Mouse (Mus musculus) hindbrain, embryonic 16.5 days (tissue): ENCODE measurements around the gene Erc1. TPM values are rescaled to one million over a fixed set of nuclear protein-coding genes. Genes with fewer than 3 reads are reported as not detected.

ENCODE experiments used
- ATAC-seq: fragments of 200-750 bp; cut with Nextera tagmentation; 2 replicates; pipeline ENCODE4 v1.8.0; 2017; ENCODE audit warnings: moderate TSS enrichment, moderate library complexity
- H3K27ac ChIP-seq: fragments of 300-500 bp; sonication (generic); 2 replicates; pipeline ENCODE4 v1.5.1; 2014; ENCODE audit warnings: low read depth, mild to moderate bottlenecking, control low read depth, low read length, moderate library complexity
- H3K27me3 ChIP-seq: fragments of 300-500 bp; sonication (generic); replicated peaks from 2 replicates; pipeline ENCODE4 v1.6.1; 2014; ENCODE audit warnings: low read length; ENCODE audit not compliant: control insufficient read depth, insufficient read depth
- H3K36me3 ChIP-seq: fragments of 300-500 bp; sonication (generic); 2 replicates; pipeline ENCODE4 v1.6.1; 2014; ENCODE audit warnings: mild to moderate bottlenecking, low read length, moderate library complexity, mixed read lengths; ENCODE audit not compliant: control insufficient read depth, insufficient read depth
- H3K4me1 ChIP-seq: fragments of 300-500 bp; sonication (generic); 2 replicates; pipeline ENCODE4 v1.6.1; 2014; ENCODE audit warnings: low read depth, low read length; ENCODE audit not compliant: control insufficient read depth, insufficient read depth
- H3K4me2 ChIP-seq: fragments of 300-500 bp; sonication (generic); 2 replicates; pipeline ENCODE4 v1.6.1; 2014; ENCODE audit warnings: mild to moderate bottlenecking, low read length, control low read depth, moderate library complexity
- H3K4me3 ChIP-seq: fragments of 300-500 bp; sonication (generic); 2 replicates; pipeline ENCODE4 v1.5.1; 2014; ENCODE audit warnings: mild to moderate bottlenecking, low read length, control low read depth, moderate library complexity
- H3K9ac ChIP-seq: fragments of 300-500 bp; sonication (generic); 2 replicates; pipeline ENCODE4 v1.6.1; 2014; ENCODE audit warnings: low read depth, mild to moderate bottlenecking, control low read depth, low read length, moderate library complexity
- H3K9me3 ChIP-seq: fragments of 300-500 bp; sonication (generic); 2 replicates; pipeline ENCODE4 v1.6.1; 2014; ENCODE audit warnings: mild to moderate bottlenecking, low read length, moderate library complexity; ENCODE audit not compliant: control insufficient read depth
- WGBS: fragments of 180-500 bp; shearing (Covaris S2); extraction: QIAGEN DNeasy Blood & Tissue Kit; methylation state at CpG from one replicate; pipeline ENCODE4 v1.1.7; 2014; 5-methylcytosine and 5-hydroxymethylcytosine counted together
- polyA plus RNA-seq: library from polyadenylated mRNA; unstranded; fragments of >200 nt; fragmentation: Nextera tagmentation; extraction: Ambion mirVana; gene quantifications from 2 replicates; pipeline ENCODE4 v1.2.1, GENCODE M21; 2015

Gene Erc1
- polyA plus RNA-seq: 42.9 and 46.9 TPM in 2 replicates

GRCm38 (mm10) chr6:119848034-119848695, at the start of gene Erc1:
Gene Erc1, minus strand, starts transcription at chr6:119848167.
- Histone ChIP-seq H3K27me3 (no peaks in the 10 kb centered on the region), H3K9me3 (no peaks in the 10 kb centered on the region), H3K36me3 (no peaks in the 10 kb centered on the region), H3K4me3 (peak within 1 kb of the TSS; percentile 96), H3K4me2 (peak within 1 kb of the TSS; percentile 75), H3K9ac (peak within 1 kb of the TSS; percentile 96), H3K4me1 (peaks cover 15% of the 10 kb centered on the region), H3K27ac (peak within 1 kb of the TSS; percentile 99)
- WGBS: under 1% methylated on average over 70 of the region's 73 CpGs
- ATAC-seq: peak; percentile 96

- H3K36me3 ChIP-seq: no peaks in the 10 kb centered on the region
- no peak overlapping the region for H3K27ac ChIP-seq
- no peak for ATAC-seq
- H3K9me3 ChIP-seq: no peaks in the 10 kb centered on the region
- no peaks in the 10 kb centered on the region; the same call in 1 of the 2 replicates for H3K27me3 ChIP-seq
- H3K9ac ChIP-seq: no peak overlapping the region
- H3K4me3 ChIP-seq: no peak overlapping the region
- H3K4me1 ChIP-seq: no peaks in the 10 kb centered on the region
- 90% methylated on average over 7 of the region's 7 CpGs for WGBS
- H3K4me2 ChIP-seq: no peak overlapping the region
These were observed 44.7 kb upstream of the Erc1 start for GRCm38 (mm10) chr6:119892711-119893110.

DNA sequence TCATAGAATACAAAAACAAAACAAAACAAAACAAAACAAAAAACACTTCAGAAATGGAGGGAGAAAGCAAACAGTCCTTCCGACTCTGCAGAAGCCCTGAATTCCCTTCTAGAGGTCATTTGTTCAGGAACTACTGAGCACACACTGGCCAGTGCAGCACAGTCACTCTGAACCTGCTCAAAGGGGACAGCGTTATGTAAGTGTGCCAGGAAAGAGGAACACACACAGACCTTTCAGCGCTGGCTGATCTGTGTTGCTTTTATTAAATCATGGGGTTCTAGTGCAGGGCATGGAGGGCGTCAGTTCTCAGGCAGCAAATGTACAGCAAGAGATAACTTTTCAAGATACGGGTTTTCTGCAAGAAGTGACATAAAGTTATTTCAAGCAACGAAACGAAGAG, 35.2 kb upstream of the Erc1 start:
- no peak overlapping the region for H3K4me2 ChIP-seq
- H3K9me3 ChIP-seq: no peaks in the 10 kb centered on the region
- no peaks in the 10 kb centered on the region for H3K36me3 ChIP-seq
- ATAC-seq: no peak
- WGBS: 85% methylated on average over 7 of the region's 7 CpGs
- no peak overlapping the region for H3K9ac ChIP-seq
- H3K4me3 ChIP-seq: no peak overlapping the region
- no peaks in the 10 kb centered on the region for H3K4me1 ChIP-seq
- H3K27me3 ChIP-seq: no peaks in the 10 kb centered on the region
- H3K27ac ChIP-seq: no peak overlapping the region

DNA sequence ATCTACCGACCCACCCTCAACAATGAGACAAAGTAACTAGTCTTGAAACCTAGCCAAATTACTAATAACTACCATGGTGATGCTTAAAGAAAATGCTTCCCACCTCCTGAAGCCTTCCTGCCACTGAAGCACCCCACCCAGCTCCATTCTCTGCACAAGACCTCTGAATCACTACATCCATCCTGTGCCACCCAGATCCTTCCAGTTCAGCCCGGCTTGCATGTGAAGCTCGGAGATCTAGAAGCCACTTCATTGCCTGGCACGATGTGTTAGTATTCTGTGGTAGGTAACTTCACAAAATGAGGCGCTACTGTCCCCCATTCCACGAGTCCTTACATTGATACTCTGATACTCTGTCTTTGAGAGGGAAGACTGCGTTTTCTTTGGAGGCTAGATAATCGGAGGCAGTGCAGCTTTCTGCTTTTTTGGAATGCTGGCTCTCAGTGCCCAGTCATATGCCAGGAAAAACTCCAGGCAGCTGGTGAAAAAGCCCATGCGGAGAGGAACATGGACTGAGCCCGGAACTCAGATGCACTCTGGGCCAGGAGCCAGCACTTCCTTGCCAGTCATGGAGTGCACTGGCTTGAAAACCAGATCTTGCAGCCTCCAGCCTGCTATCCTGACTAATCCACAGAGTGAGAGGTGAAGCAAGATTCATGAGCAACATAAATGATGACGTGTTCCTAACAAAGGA, 16.5 kb upstream of the Erc1 start:
- Histone ChIP-seq H3K4me3 (no peak overlapping the region), H3K27ac (peak overlapping the region; percentile 9; the same call in 1 of the 2 replicates), H3K4me1 (no peaks in the 10 kb centered on the region), H3K27me3 (no peaks in the 10 kb centered on the region), H3K9ac (no peak overlapping the region), H3K9me3 (no peaks in the 10 kb centered on the region), H3K36me3 (no peaks in the 10 kb centered on the region), H3K4me2 (peak overlapping the region; percentile 27)
- WGBS: 71% methylated on average over 11 of the region's 11 CpGs
- ATAC-seq: peak; percentile 92

- Histone ChIP-seq H3K27me3 (no peaks in the 10 kb centered on the region), H3K9ac (no peak overlapping the region), H3K4me3 (no peak overlapping the region), H3K27ac (no peak overlapping the region), H3K4me2 (no peak overlapping the region), H3K9me3 (no peaks in the 10 kb centered on the region), H3K36me3 (no peaks in the 10 kb centered on the region), H3K4me1 (no peaks in the 10 kb centered on the region)
- 43% methylated on average over 8 of the region's 8 CpGs for WGBS
- ATAC-seq: no peak
These were observed 13.6 kb upstream of the Erc1 start for GRCm38 (mm10) chr6:119861519-119861918.

- no peaks in the 10 kb centered on the region for H3K36me3 ChIP-seq
- no peak overlapping the region for H3K4me2 ChIP-seq
- no peak for ATAC-seq
- WGBS: 97% methylated on average over 2 of the region's 2 CpGs
- H3K4me3 ChIP-seq: no peak overlapping the region
- no peaks in the 10 kb centered on the region for H3K27me3 ChIP-seq
- H3K4me1 ChIP-seq: no peaks in the 10 kb centered on the region
- H3K27ac ChIP-seq: no peak overlapping the region
- H3K9me3 ChIP-seq: no peaks in the 10 kb centered on the region
- no peak overlapping the region for H3K9ac ChIP-seq
These were observed 12.3 kb upstream of the Erc1 start for GRCm38 (mm10) chr6:119860236-119860635.

DNA sequence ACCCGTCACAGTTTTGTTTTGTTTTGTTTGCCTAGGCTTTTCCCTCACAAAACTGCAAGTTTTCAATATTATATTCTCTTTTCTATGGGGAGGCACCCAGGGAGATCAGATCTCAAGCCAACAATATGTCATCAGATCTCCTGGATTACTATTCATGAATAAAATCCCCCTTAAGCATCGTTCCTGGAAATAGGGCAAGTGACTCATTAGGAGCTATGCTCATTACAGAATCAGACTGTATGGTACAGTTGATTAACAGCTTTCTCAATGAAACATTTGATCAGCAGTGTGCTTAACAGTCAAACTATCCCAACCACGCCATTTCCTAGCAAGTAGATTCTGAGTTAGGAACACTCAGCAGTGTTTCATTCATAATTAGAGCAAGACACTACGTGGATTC, 7.5 kb upstream of the Erc1 start:
- Histone ChIP-seq H3K27ac (no peak overlapping the region), H3K4me3 (no peak overlapping the region), H3K36me3 (no peaks in the 10 kb centered on the region), H3K9me3 (no peaks in the 10 kb centered on the region), H3K4me2 (no peak overlapping the region), H3K9ac (no peak overlapping the region), H3K27me3 (no peaks in the 10 kb centered on the region), H3K4me1 (no peaks in the 10 kb centered on the region)
- 62% methylated on average over 4 of the region's 4 CpGs for WGBS
- no peak for ATAC-seq

GRCm38 (mm10) chr6:119854156-119854555, 6.2 kb upstream of the Erc1 start:
- Histone ChIP-seq H3K4me1 (peaks cover 2% of the 10 kb centered on the region), H3K36me3 (no peaks in the 10 kb centered on the region), H3K27me3 (no peaks in the 10 kb centered on the region), H3K9me3 (no peaks in the 10 kb centered on the region), H3K4me3 (no peak overlapping the region), H3K27ac (no peak overlapping the region), H3K4me2 (no peak overlapping the region), H3K9ac (no peak overlapping the region)
- no peak for ATAC-seq
- 50% methylated on average over 2 of the region's 2 CpGs for WGBS

DNA sequence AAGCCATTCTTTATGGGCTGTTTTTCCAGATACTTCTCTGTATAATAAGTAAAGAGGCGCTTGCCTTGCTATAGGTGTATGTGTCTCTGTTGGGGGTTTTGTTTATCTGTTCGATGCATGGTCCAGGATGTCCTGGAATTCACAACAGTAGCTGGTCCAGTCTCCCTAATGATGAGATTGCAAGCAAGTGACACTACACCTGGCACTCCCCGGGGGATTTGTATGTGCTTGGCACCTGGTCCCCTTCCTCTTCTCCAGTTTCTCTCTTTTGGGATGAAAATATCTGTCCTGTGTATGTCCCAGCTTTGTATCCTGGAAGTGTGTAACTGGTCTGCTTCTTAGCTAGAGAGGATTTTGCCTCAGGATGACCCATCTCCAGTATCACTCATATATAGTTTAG, 1.9 kb upstream of the Erc1 start:
- Histone ChIP-seq H3K9ac (no peak overlapping the region), H3K4me3 (no peak overlapping the region), H3K36me3 (no peaks in the 10 kb centered on the region), H3K27ac (no peak overlapping the region), H3K27me3 (no peaks in the 10 kb centered on the region), H3K9me3 (no peaks in the 10 kb centered on the region), H3K4me1 (peaks cover 15% of the 10 kb centered on the region), H3K4me2 (no peak overlapping the region)
- WGBS: 92% methylated on average over 3 of the region's 3 CpGs
- no peak for ATAC-seq
